Mouse (Mus musculus): ENCODE measurements at regions not wholly inside any gene's neighbourhood (a gene's known extent, or its start where the extent isn't known, plus 50 kb on each side); places are given as distances from the start of the nearest gene placed in this dataset.

- Histone ChIP-seq H3K36me3 (replicated peaks; ENCODE audit: control insufficient read depth, insufficient read depth) (no peaks in the 10 kb centered on the region), H3K4me1 (replicated peaks; ENCODE audit: control insufficient read depth, insufficient read depth, low read length) (0 out of 2 replicates have a peak, but pooled peaks cover 4% of the 10 kb centered on the region), H3K4me3 (replicated peaks; ENCODE audit: low read length) (peak overlapping the region; percentile 18), H3K27me3 (ENCODE audit: control insufficient read depth, insufficient read depth, low read length) (no peaks in the 10 kb centered on the region; the same call in 1 of the 2 replicates), H3K4me2 (replicated peaks) (peak overlapping the region; percentile 41), H3K27ac (peak overlapping the region; percentile 40; the same call in 1 of the 2 replicates), H3K9me3 (ENCODE audit: control insufficient read depth, low read length) (no peaks in the 10 kb centered on the region), H3K9ac (no peak overlapping the region)
- ATAC-seq (ENCODE audit: low FRiP score) (peak; percentile 66), DNase-seq (ENCODE audit: low spot score) (peak; percentile 60)
- WGBS = 8% methylated on average over 20 of the region's 20 CpGs
These were observed 53.9 kb upstream of the Ptch1 start for GRCm38 (mm10) chr13:63627184-63627893.

DNA sequence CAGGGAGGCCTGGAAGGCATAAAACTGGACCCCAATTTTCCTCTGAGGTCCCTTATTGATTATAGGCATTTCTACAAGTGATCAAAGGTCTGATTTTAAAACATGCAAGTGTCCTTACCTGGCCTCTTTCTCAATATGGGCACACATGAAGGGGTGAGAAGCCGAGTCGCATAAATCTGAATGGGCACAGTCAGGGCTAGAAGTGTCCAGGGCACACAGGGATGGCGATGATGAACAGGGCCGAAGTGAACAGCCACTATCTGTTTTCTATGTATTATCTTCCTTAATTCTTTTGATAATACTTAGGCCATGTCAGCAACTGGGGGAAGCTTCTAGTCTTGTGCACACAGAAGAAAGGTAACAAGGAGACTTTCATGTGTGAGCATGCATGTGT, 54.5 kb upstream of the Ptch1 start:
- Histone ChIP-seq H3K4me1 (replicated peaks; ENCODE audit: control insufficient read depth, insufficient read depth, low read length) (0 out of 2 replicates have a peak, but pooled peaks cover 4% of the 10 kb centered on the region), H3K27ac (peak overlapping the region; percentile 40; the same call in 1 of the 2 replicates), H3K9me3 (ENCODE audit: control insufficient read depth, low read length) (no peaks in the 10 kb centered on the region), H3K4me2 (replicated peaks) (peak overlapping the region; percentile 41), H3K36me3 (replicated peaks; ENCODE audit: control insufficient read depth, insufficient read depth) (no peaks in the 10 kb centered on the region), H3K27me3 (ENCODE audit: control insufficient read depth, insufficient read depth, low read length) (no peaks in the 10 kb centered on the region; the same call in 1 of the 2 replicates), H3K9ac (no peak overlapping the region), H3K4me3 (replicated peaks; ENCODE audit: low read length) (peak overlapping the region; percentile 18; the same call in 1 of the 2 replicates)
- WGBS = 85% methylated on average over 4 of the region's 4 CpGs
- DNase-seq (ENCODE audit: low spot score) = no peak
- ATAC-seq (ENCODE audit: low FRiP score) = no peak

DNA sequence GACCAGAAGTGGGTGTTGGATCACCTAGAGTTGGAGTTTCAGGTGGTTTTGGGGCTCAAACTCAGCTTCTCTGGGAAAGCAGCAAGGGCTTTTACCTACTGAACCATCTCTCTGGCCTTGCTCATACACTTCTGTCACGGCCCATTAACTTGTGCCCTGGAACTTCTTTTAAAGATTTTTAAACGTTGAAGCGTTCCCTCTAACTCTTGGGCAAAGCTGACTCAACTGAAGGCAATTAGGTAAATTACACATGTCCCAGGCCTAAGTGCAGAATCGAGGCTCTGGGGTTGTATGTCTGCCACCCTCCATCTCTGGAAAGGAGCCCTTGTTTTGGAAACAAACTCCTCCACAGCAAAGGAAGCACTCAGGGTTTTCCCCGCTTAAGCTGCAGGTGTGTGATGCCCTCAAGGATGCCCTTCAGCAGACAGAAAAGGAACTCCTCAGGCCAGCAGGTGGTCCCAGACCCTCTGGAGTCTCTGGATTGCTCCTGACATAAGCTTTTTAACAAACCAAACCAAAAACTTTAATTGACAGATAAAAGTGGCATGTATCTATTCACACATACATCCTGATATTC, 58.5 kb upstream of the Ptch1 start:
- Histone ChIP-seq H3K27me3 (ENCODE audit: control insufficient read depth, insufficient read depth, low read length) (no peaks in the 10 kb centered on the region), H3K36me3 (replicated peaks; ENCODE audit: control insufficient read depth, insufficient read depth) (no peaks in the 10 kb centered on the region), H3K4me3 (replicated peaks; ENCODE audit: low read length) (no peak overlapping the region), H3K4me1 (replicated peaks; ENCODE audit: control insufficient read depth, insufficient read depth, low read length) (0 out of 2 replicates have a peak, but pooled peaks cover 4% of the 10 kb centered on the region), H3K27ac (no peak overlapping the region), H3K9ac (no peak overlapping the region), H3K4me2 (replicated peaks) (no peak overlapping the region), H3K9me3 (ENCODE audit: control insufficient read depth, low read length) (no peaks in the 10 kb centered on the region)
- ATAC-seq (ENCODE audit: low FRiP score) (no peak), DNase-seq (ENCODE audit: low spot score) (no peak)
- 41% methylated on average over 5 of the region's 5 CpGs for whole genome bisulfite sequencing

DNA sequence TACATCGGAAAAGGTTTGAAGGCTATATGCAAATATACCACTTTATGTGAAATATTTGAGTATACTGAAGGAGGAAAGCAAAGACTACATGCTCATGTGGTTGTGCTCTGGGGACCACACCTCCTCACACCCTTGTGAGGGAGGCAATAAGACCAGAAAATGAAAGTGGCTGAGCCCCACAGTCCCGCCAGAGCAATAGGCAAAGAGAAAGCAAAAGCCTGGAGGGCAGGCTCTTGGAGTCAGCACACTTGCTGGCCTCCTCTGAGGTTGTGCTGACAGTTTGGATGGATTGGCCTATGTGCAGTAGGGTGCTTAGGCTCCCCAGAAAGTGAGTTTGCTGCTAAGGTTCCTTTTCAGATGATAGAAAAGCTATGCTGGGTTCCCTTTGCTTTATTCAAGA, 60.9 kb upstream of the Ptch1 start:
- DNase-seq (ENCODE audit: low spot score) (no peak), ATAC-seq (ENCODE audit: low FRiP score) (no peak)
- no peaks in the 10 kb centered on the region for H3K27me3 ChIP-seq (ENCODE audit: control insufficient read depth, insufficient read depth, low read length)
- H3K4me2 ChIP-seq (replicated peaks) = no peak overlapping the region
- H3K9me3 ChIP-seq (ENCODE audit: control insufficient read depth, low read length) = no peaks in the 10 kb centered on the region
- no peak overlapping the region for H3K9ac ChIP-seq
- 87% methylated on average over 2 of the region's 2 CpGs for WGBS
- no peaks in the 10 kb centered on the region for H3K36me3 ChIP-seq (replicated peaks; ENCODE audit: control insufficient read depth, insufficient read depth)
- no peak overlapping the region for H3K4me3 ChIP-seq (replicated peaks; ENCODE audit: low read length)
- H3K4me1 ChIP-seq (replicated peaks; ENCODE audit: control insufficient read depth, insufficient read depth, low read length) = no peaks in the 10 kb centered on the region
- H3K27ac ChIP-seq = no peak overlapping the region

DNA sequence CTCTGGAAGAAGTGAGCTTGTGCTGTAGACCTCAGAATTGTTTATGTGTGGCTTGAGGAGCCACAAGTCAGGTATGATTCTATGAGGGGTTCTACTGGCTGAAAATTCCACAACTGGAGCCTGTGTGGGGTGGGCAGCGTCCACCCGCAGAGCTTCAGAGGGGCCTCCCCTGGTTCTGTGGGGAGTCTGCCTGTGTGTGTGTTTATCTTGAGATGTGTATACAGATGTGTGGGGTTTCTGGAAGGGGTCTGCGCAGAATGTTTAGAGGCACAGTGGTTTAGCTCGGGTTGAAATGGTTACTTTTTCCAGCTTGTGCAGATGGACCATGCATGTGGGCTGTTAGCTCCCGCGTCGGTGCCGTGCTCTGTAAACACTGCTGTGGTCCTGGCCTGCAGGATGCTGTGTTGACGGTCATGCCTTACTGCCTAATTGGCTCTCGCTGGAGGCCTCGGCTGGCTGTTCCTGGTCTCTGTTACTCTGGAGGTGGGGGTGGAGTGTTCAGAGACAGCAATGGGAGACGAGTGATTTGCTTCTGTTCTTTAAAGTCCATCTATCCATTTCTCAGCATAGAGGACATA, 68.3 kb upstream of the Ptch1 start:
- H3K36me3 ChIP-seq (replicated peaks; ENCODE audit: control insufficient read depth, insufficient read depth) = no peaks in the 10 kb centered on the region
- no peak for DNase-seq (ENCODE audit: low spot score)
- H3K9ac ChIP-seq = no peak overlapping the region
- H3K4me1 ChIP-seq (replicated peaks; ENCODE audit: control insufficient read depth, insufficient read depth, low read length) = no peaks in the 10 kb centered on the region
- ATAC-seq (ENCODE audit: low FRiP score) = peak; percentile 53; the same call in 1 of the 2 replicates
- H3K27ac ChIP-seq = no peak overlapping the region
- H3K27me3 ChIP-seq (ENCODE audit: control insufficient read depth, insufficient read depth, low read length) = no peaks in the 10 kb centered on the region
- H3K4me2 ChIP-seq (replicated peaks) = no peak overlapping the region
- 56% methylated on average over 12 of the region's 12 CpGs for WGBS
- H3K4me3 ChIP-seq (replicated peaks; ENCODE audit: low read length) = no peak overlapping the region
- no peaks in the 10 kb centered on the region for H3K9me3 ChIP-seq (ENCODE audit: control insufficient read depth, low read length)

DNA sequence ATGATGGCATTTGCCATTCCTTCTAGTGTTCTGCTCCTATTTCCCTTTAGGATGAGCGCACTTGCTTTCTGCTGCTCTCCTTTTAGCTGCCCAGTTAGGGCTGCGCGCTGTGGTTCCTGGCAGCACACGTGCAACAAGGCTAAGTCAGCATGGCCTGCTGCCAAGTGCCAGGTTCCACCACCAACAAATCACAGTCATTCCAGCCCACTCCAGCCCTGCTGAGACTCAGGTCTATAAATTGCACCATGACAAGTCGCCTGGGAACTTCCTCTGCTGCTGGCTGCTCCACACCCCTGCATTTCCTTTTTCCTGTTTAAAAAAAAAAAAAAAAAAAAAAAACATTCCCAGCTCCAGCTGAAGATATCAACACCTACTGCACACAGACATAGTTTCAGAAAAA, 69.2 kb upstream of the Ptch1 start:
- no peaks in the 10 kb centered on the region for H3K36me3 ChIP-seq (replicated peaks; ENCODE audit: control insufficient read depth, insufficient read depth)
- WGBS = 71% methylated on average over 5 of the region's 5 CpGs

DNA sequence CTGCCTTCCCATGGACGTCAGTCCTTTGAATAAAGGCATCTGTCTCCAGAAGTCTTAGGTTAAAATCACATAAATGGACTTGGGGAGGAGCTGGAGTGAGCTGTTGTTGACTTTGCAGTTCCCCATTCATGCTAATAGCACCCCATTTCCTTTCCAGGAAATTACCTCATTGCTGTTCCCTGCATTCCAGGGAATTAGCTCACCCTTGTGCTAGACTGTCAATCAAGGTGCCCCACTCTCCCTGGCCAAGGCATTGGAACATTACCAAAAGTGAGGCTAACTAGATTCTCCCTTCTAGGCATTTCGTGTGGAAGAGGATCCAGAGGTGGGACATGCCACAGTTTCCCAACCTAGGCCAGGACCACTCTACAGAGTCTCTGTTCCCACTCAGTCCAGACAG, 70.0 kb upstream of the Ptch1 start:
- no peak for DNase-seq (ENCODE audit: low spot score)
- ATAC-seq (ENCODE audit: low FRiP score) = no peak
- H3K36me3 ChIP-seq (replicated peaks; ENCODE audit: control insufficient read depth, insufficient read depth) = no peaks in the 10 kb centered on the region
- no peaks in the 10 kb centered on the region for H3K27me3 ChIP-seq (ENCODE audit: control insufficient read depth, insufficient read depth, low read length)
- no peak overlapping the region for H3K4me2 ChIP-seq (replicated peaks)
- no peak overlapping the region for H3K4me3 ChIP-seq (replicated peaks; ENCODE audit: low read length)
- H3K27ac ChIP-seq = 0 out of 2 replicates have a peak overlapping the region, but pooled peaks have one; percentile 14
- no peaks in the 10 kb centered on the region for H3K9me3 ChIP-seq (ENCODE audit: control insufficient read depth, low read length)
- H3K9ac ChIP-seq = no peak overlapping the region
- WGBS = 61% methylated on average over 2 of the region's 2 CpGs
- no peaks in the 10 kb centered on the region for H3K4me1 ChIP-seq (replicated peaks; ENCODE audit: control insufficient read depth, insufficient read depth, low read length)

More for the DNA sequence above, 69.2 kb upstream of the Ptch1 start:
- no peaks in the 10 kb centered on the region for H3K27me3 ChIP-seq (ENCODE audit: control insufficient read depth, insufficient read depth, low read length)
- peak; percentile 51; the same call in 1 of the 2 replicates for ATAC-seq (ENCODE audit: low FRiP score)
- H3K9me3 ChIP-seq (ENCODE audit: control insufficient read depth, low read length) = no peaks in the 10 kb centered on the region
- H3K9ac ChIP-seq = no peak overlapping the region
- no peak overlapping the region for H3K4me3 ChIP-seq (replicated peaks; ENCODE audit: low read length)
- H3K4me1 ChIP-seq (replicated peaks; ENCODE audit: control insufficient read depth, insufficient read depth, low read length) = no peaks in the 10 kb centered on the region
- no peak overlapping the region for H3K27ac ChIP-seq
- DNase-seq (ENCODE audit: low spot score) = peak; percentile 41
- H3K4me2 ChIP-seq (replicated peaks) = no peak overlapping the region

- no peaks in the 10 kb centered on the region for H3K9me3 ChIP-seq (ENCODE audit: control insufficient read depth, low read length)
- ATAC-seq (ENCODE audit: low FRiP score) (no peak), DNase-seq (ENCODE audit: low spot score) (no peak)
- no peaks in the 10 kb centered on the region for H3K4me1 ChIP-seq (replicated peaks; ENCODE audit: control insufficient read depth, insufficient read depth, low read length)
- no peaks in the 10 kb centered on the region for H3K27me3 ChIP-seq (ENCODE audit: control insufficient read depth, insufficient read depth, low read length)
- no peaks in the 10 kb centered on the region for H3K36me3 ChIP-seq (replicated peaks; ENCODE audit: control insufficient read depth, insufficient read depth)
- no peak overlapping the region for H3K9ac ChIP-seq
- H3K27ac ChIP-seq = no peak overlapping the region
- H3K4me2 ChIP-seq (replicated peaks) = no peak overlapping the region
- 91% methylated on average over 5 of the region's 5 CpGs for WGBS
- no peak overlapping the region for H3K4me3 ChIP-seq (replicated peaks; ENCODE audit: low read length)
These were observed 70.9 kb upstream of the Ptch1 start for GRCm38 (mm10) chr13:63644308-63644707.

DNA sequence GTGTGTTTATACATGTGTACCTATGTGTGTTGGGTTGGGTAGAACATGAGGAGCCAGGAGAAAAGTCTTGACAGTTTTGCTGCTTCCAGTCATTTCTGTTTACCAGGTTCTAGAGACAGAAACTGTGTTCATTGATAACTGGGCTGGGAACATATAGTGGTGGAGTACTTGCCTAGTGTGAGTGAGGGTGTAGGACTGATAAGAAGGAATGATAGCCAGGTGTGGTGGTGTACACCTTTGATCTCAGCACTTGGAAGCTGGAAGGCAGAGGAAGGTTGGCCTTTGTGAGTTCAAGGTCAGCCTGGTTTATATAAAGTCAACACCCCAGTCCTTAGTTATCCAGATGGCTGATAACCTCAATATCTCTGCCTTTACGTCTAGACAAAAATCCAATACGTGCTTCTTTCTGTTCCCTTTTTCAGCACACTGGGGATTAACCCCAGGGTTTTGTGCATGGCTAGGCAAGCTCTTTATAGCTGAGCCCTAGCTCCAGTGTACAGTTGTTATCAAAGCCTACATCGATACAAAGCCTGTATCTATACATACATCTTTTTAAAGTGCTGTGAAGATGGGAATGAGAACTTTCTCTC, 75.8 kb upstream of the Ptch1 start:
- Histone ChIP-seq H3K4me3 (replicated peaks; ENCODE audit: low read length) (no peak overlapping the region), H3K4me1 (replicated peaks; ENCODE audit: control insufficient read depth, insufficient read depth, low read length) (no peaks in the 10 kb centered on the region), H3K4me2 (replicated peaks) (no peak overlapping the region), H3K27ac (no peak overlapping the region), H3K9me3 (ENCODE audit: control insufficient read depth, low read length) (no peaks in the 10 kb centered on the region), H3K36me3 (replicated peaks; ENCODE audit: control insufficient read depth, insufficient read depth) (no peaks in the 10 kb centered on the region), H3K9ac (no peak overlapping the region), H3K27me3 (ENCODE audit: control insufficient read depth, insufficient read depth, low read length) (no peaks in the 10 kb centered on the region)
- WGBS = 75% methylated on average over 3 of the region's 3 CpGs
- DNase-seq (ENCODE audit: low spot score) (no peak), ATAC-seq (ENCODE audit: low FRiP score) (no peak)
